8 mouse cellular contexts compared by ENCODE assay signal in genomic region chrX:136992978-136993547, GRCm38 (mm10). TPM values are rescaled to one million over a fixed set of nuclear protein-coding genes. Genes with fewer than 3 reads are reported as not detected.
A peak's percentile ranks its signal among the peaks of the same experiment; 100 is the strongest.
DNase-seq lines count a peak whose midpoint lies in the region; ATAC-seq lines count a peak whose summit lies in the region.

Zcchc18 (plus strand) TSS chrX:136993155.

- peak; percentile 7 for DNase-seq in gastrocnemius, postnatal 25 days
- DNase-seq in left cerebral cortex, postnatal 14 days (ENCODE audit: low spot score in 2 of 2) = peak; percentile 86 to 87
- DNase-seq in right cerebral cortex, postnatal 25 days = peak; percentile 84
- no peak for DNase-seq in c-Kit-positive CD71-positive TER-119-positive erythroid progenitor cells, embryonic 14.5 days (ENCODE audit: low spot score)

- intact Hi-C loops in left cerebral cortex, postnatal 14 days (cut with DNase I) = no loop called here

- peak; percentile 95 for ATAC-seq in activated CD4-positive, CD25-positive, alpha-beta regulatory T cell, adult 4 months
- ATAC-seq in common myeloid progenitor, adult 5-6 weeks (replicated peaks; ENCODE audit: low read depth, poor library complexity, severe bottlenecking) = peak; percentile 96
- ATAC-seq in inflammation-experienced regulatory T-cells, adult 6 months = peak; percentile 94
- ATAC-seq in megakaryocyte progenitor cell, adult 5-6 weeks (replicated peaks; ENCODE audit: poor library complexity) = peak; percentile 85

RNA-seq across cellular contexts. Expression of gene Zcchc18, which starts in this region (rescaled TPM):
- 10 to 100 TPM; 37.8 to 42.4 TPM for polyA plus RNA-seq in activated CD4-positive, CD25-positive, alpha-beta regulatory T cell, adult 4 months (2017; shearing (Covaris generic))
- 1.1 TPM in 1 of 2 replicates, not detected in the other for total RNA-seq in common myeloid progenitor, adult 5-6 weeks (2017)
- total RNA-seq in gastrocnemius, postnatal 25 days (2021) = not detected
- polyA plus RNA-seq in inflammation-experienced regulatory T-cells, adult 6 months (2017; shearing (Covaris generic)) = 10 to 100 TPM; 51.8 to 54.5 (median 53.6) TPM
- total RNA-seq in left cerebral cortex, postnatal 14 days (2021) = 100 to 1,000 TPM; 268 to 273 TPM
- total RNA-seq in megakaryocyte progenitor cell, adult 5-6 weeks (2015) = not detected in 2 replicates
- total RNA-seq in megakaryocyte progenitor cell, adult 5-6 weeks (2017) = 0.14 and 0.25 TPM in 2 replicates

Comparison
In these comparisons a context has a peak if more than half of its experiments do, and no peak if none do; other contexts are left out.
1. RNA of gene Zcchc18 (total RNA-seq): 268 to 273 TPM in left cerebral cortex, postnatal 14 days; 1.1 TPM in common myeloid progenitor, adult 5-6 weeks, 0.14 to 0.25 TPM in megakaryocyte progenitor cell, adult 5-6 weeks and not detected in gastrocnemius, postnatal 25 days; every median in the first group is over 100 times any median in the second.
2. Peak in DNase-seq in gastrocnemius, postnatal 25 days; RNA of the gene not detected or under 1 TPM.
3. Peak in ATAC-seq in megakaryocyte progenitor cell, adult 5-6 weeks; RNA of the gene not detected or under 1 TPM.
4. Peak in every context shown above with its lines, with median percentiles within 50 percentile points of each other: ATAC-seq.